Mouse (Mus musculus) lung, adult 10 weeks (tissue): ENCODE measurements around the gene Spata21. TPM values are rescaled to one million over a fixed set of nuclear protein-coding genes. Genes with fewer than 3 reads are reported as not detected.

Experiments
- polyA plus RNA-seq: library from polyadenylated mRNA; stranded (reverse); fragments of 350-450 nt; fragmentation: Illumina TruSeq; extraction: RNeasy Lipid Tissue Mini Kit (QIAGEN cat#74804); gene quantifications from one replicate; pipeline ENCODE4 v1.2.3, GENCODE M21; 2014; ENCODE audit warnings: low read depth, low replicate concordance; ENCODE audit not compliant: insufficient read depth

Spata21 gene
- polyA plus RNA-seq: not detected

GRCm38 (mm10) chr4:141088033-141088432, at the start of gene Spata21:
Spata21 (plus strand) TSS chr4:141088333.

GRCm38 (mm10) chr4:141060426-141061301, 27.5 kb upstream of the Spata21 start, which contains the start of gene Crocc:
Crocc (minus strand) TSS chr4:141060550.

GRCm38 (mm10) chr4:141077681-141078509, 10.2 kb upstream of the Spata21 start, which contains the start of gene Necap2:
Necap2 (minus strand) TSS chr4:141078357.

GRCm38 (mm10) chr4:141139116-141139970, 51.2 kb downstream of the Spata21 start, which contains the start of gene Szrd1:
Szrd1 (minus strand) TSS chr4:141139775.

GRCm38 (mm10) chr4:141147112-141148008, 59.2 kb downstream of the Spata21 start, which contains the start of gene Fbxo42:
Fbxo42 (plus strand) TSS chr4:141147913.

Other genes starting within 250 kb of the Spata21 start
- gene Padi1, start 242.6 kb upstream of the Spata21 start, polyA plus RNA-seq: 0.19 TPM
- 1.8 TPM for gene Padi2, start 182.0 kb upstream of the Spata21 start, polyA plus RNA-seq
- gene Sdhb, start 127.1 kb upstream of the Spata21 start, polyA plus RNA-seq: 125 TPM
- gene Atp13a2, start 101.5 kb upstream of the Spata21 start, polyA plus RNA-seq: 28.3 TPM
- 71.8 TPM for gene Mfap2, start 77.9 kb upstream of the Spata21 start, polyA plus RNA-seq
- 5.1 TPM for gene Crocc, start 27.8 kb upstream of the Spata21 start, polyA plus RNA-seq
- 54.8 TPM for gene Necap2, start 10.0 kb upstream of the Spata21 start, polyA plus RNA-seq
- 56.3 TPM for gene Szrd1, start 51.4 kb downstream of the Spata21 start, polyA plus RNA-seq
- 4.7 TPM for gene Fbxo42, start 59.6 kb downstream of the Spata21 start, polyA plus RNA-seq
- gene Rsg1, start 125.6 kb downstream of the Spata21 start, polyA plus RNA-seq: 0.23 TPM
- 5.1 TPM for gene Arhgef19, start 151.2 kb downstream of the Spata21 start, polyA plus RNA-seq
- gene Epha2, start 212.9 kb downstream of the Spata21 start, polyA plus RNA-seq: 17.4 TPM